28 mouse cellular contexts compared by ENCODE assay signal in the genomic region with DNA sequence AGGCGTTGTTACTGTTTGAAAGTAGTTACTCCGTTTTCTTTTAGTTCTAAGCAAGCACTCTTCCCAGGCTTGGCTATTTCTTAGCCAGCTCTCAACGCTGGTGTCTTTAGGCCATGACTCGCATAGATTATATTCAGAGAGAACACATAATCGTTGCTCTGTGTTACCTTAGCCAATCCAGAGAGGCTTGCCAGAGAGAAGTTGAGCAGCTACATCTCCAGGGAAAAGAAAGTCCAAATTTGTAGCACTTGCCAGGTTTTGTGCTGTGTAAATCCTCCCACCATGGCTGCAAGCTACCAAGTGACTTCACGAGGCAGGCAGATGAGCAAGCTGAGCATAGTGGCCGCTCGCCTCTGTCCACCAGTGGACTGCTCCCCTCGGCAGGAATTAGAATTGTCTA.
A peak's percentile ranks its signal among the peaks of the same experiment; 100 is the strongest.
DNase-seq lines count a peak whose midpoint lies in the region; ATAC-seq and TF ChIP-seq lines count a peak whose summit lies in the region.
"Had no signal": no experiment of that assay in that cellular context is flagged by ENCODE, and none has a peak within 500 bp of the region (broad histone marks: within the 10 kb centered on the region; RNA-seq: fewer than 3 reads in every experiment).

No protein-coding gene starts in this region.

- WGBS in intestine, postnatal 0 days = 84% methylated on average over 9 of the region's 9 CpGs

- no peak overlapping the region for H3K4me2 ChIP-seq in intestine, postnatal 0 days (replicated peaks; ENCODE audit: low read depth)
- H3K4me2 ChIP-seq: embryonic facial prominence, embryonic 13.5 days; forebrain, embryonic 12.5 days; heart, embryonic 12.5 days; intestine, embryonic 15.5 days; midbrain, embryonic 13.5 days; neural tube, embryonic 13.5 days; stomach, embryonic 15.5 days had no signal

- intact Hi-C loops in heart, postnatal 25 days (cut with DNase I) = no loop called here

- TF ChIP-seq CTCF in intestine, postnatal 0 days (IDR thresholded peaks at IDR 0.05; ENCODE audit: low read depth) = no peak

- no peaks in the 10 kb centered on the region for H3K27me3 ChIP-seq in intestine, postnatal 0 days (replicated peaks; ENCODE audit: control insufficient read depth, insufficient read depth, low read length)
- H3K27me3 ChIP-seq: CH12.LX; embryonic facial prominence, embryonic 13.5 days; forebrain, embryonic 12.5 days; heart, embryonic 12.5 days; intestine, embryonic 15.5 days; midbrain, embryonic 13.5 days; neural tube, embryonic 13.5 days; stomach, embryonic 15.5 days had no signal

- no peaks in the 10 kb centered on the region for H3K9me3 ChIP-seq in intestine, postnatal 0 days (ENCODE audit: control insufficient read depth)
- H3K9me3 ChIP-seq: embryonic facial prominence, embryonic 13.5 days; forebrain, embryonic 12.5 days; heart, embryonic 12.5 days; intestine, embryonic 15.5 days; midbrain, embryonic 13.5 days; neural tube, embryonic 13.5 days; stomach, embryonic 15.5 days had no signal

- no peak overlapping the region for H3K4me3 ChIP-seq in intestine, postnatal 0 days (ENCODE audit: low read depth, low read length)
- H3K4me3 ChIP-seq: embryonic facial prominence, embryonic 13.5 days; forebrain, embryonic 12.5 days; heart, embryonic 12.5 days; intestine, embryonic 15.5 days; midbrain, embryonic 13.5 days; neural tube, embryonic 13.5 days; stomach, embryonic 15.5 days had no signal

- H3K27ac ChIP-seq in intestine, postnatal 0 days (ENCODE audit: low read depth, low read length) = no peak overlapping the region
- H3K27ac ChIP-seq: embryonic facial prominence, embryonic 13.5 days; forebrain, embryonic 12.5 days; intestine, embryonic 15.5 days; liver, embryonic 14.5 days; macrophage; midbrain, embryonic 13.5 days; neural tube, embryonic 13.5 days; stomach, embryonic 15.5 days had no signal

- ATAC-seq in intestine, postnatal 0 days = no peak
- ATAC-seq: forebrain, postnatal 0 days; hindbrain, embryonic 16.5 days; intestine, embryonic 15.5 days; midbrain, embryonic 13.5 days had no signal

- no peak overlapping the region for H3K9ac ChIP-seq in intestine, postnatal 0 days (ENCODE audit: low read depth, low read length)
- H3K9ac ChIP-seq: embryonic facial prominence, embryonic 13.5 days; forebrain, embryonic 12.5 days; forebrain, postnatal 0 days; heart, embryonic 12.5 days; intestine, embryonic 15.5 days; liver, embryonic 14.5 days; midbrain, embryonic 13.5 days; neural tube, embryonic 13.5 days; stomach, embryonic 15.5 days had no signal

- peak; percentile 30 for DNase-seq in gastrocnemius, adult 18-20 months (ENCODE audit: low spot score)
- DNase-seq in gastrocnemius, postnatal 4 days (ENCODE audit: low spot score in 2 of 2) = no peak
- DNase-seq in heart, postnatal 4 days = peak; percentile 9
- DNase-seq in heart, postnatal 25 days (ENCODE audit: low spot score) = no peak
- DNase-seq in gastrocnemius, adult 8-10 months (ENCODE audit: low spot score in 2 of 2) = peak; percentile 3 to 4
- no peak for DNase-seq in kidney, adult 9 months
- DNase-seq: adrenal gland, postnatal 14 days; cerebellum, adult 11-12 months; cerebellum, adult 9-11 months; embryo, embryonic 11 days; forebrain, postnatal 0 days; kidney, postnatal 25 days; liver; lung, adult 2 months; lung, postnatal 10 days; thymus, postnatal 14 days had no signal

- no peaks in the 10 kb centered on the region for H3K4me1 ChIP-seq in intestine, postnatal 0 days (replicated peaks; ENCODE audit: control insufficient read depth, insufficient read depth, low read length)
- H3K4me1 ChIP-seq: forebrain, embryonic 12.5 days; heart, embryonic 12.5 days; intestine, embryonic 15.5 days; midbrain, embryonic 13.5 days; neural tube, embryonic 13.5 days; stomach, embryonic 15.5 days had no signal

- H3K36me3 ChIP-seq in intestine, postnatal 0 days (ENCODE audit: control insufficient read depth, insufficient read depth) = no peaks in the 10 kb centered on the region
- H3K36me3 ChIP-seq: embryonic facial prominence, embryonic 13.5 days; forebrain, embryonic 12.5 days; heart, embryonic 12.5 days; intestine, embryonic 15.5 days; midbrain, embryonic 13.5 days; neural tube, embryonic 13.5 days; stomach, embryonic 15.5 days had no signal

Comparison
In these comparisons a context has a peak if more than half of its experiments do, and no peak if none do; other contexts are left out.
1. DNase-seq: peak in gastrocnemius, adult 18-20 months (single experiment), heart, postnatal 4 days (single experiment) and gastrocnemius, adult 8-10 months (2 of 2); none in gastrocnemius, postnatal 4 days (0 of 2), heart, postnatal 25 days (single experiment) and kidney, adult 9 months (single experiment).